Mouse (Mus musculus): ENCODE data around the gene Pcnx.
A peak's percentile ranks its signal among the peaks of the same experiment; 100 is the strongest.

The Pcnx gene

GRCm38 (mm10) chr12:81855031-81855430 lies 4.8 kb upstream of the Pcnx start:
- DNase-seq: no peak

GRCm38 (mm10) chr12:81856696-81857095 lies 3.1 kb upstream of the Pcnx start:
- DNase-seq: no peak

- no peak for DNase-seq
Measured at GRCm38 (mm10) chr12:81857251-81857650, 2.6 kb upstream of the Pcnx start.

- no peak for DNase-seq
Measured at GRCm38 (mm10) chr12:81857978-81858569, 1.7 kb upstream of the Pcnx start.

GRCm38 (mm10) chr12:81860308-81861181 lies 722 bp downstream of the Pcnx start:
- peak; percentile 71 for DNase-seq

GRCm38 (mm10) chr12:81861199-81862085 lies 1.6 kb downstream of the Pcnx start:
- peak; percentile 54 for DNase-seq

GRCm38 (mm10) chr12:81862351-81862802 lies 2.6 kb downstream of the Pcnx start:
- peak; percentile 26 for DNase-seq

GRCm38 (mm10) chr12:81863949-81864348 lies 4.1 kb downstream of the Pcnx start:
- no peak for DNase-seq

- no peak for DNase-seq
Measured at GRCm38 (mm10) chr12:81865183-81865582, 5.4 kb downstream of the Pcnx start.

- DNase-seq: no peak
Measured at GRCm38 (mm10) chr12:81867316-81867715, 7.5 kb downstream of the Pcnx start.

GRCm38 (mm10) chr12:81869205-81869940 lies 9.6 kb downstream of the Pcnx start:
- DNase-seq: no peak

- DNase-seq: no peak
Measured at GRCm38 (mm10) chr12:81873345-81873744, 13.5 kb downstream of the Pcnx start.

GRCm38 (mm10) chr12:81880161-81880560 lies 20.3 kb downstream of the Pcnx start:
- no peak for DNase-seq

GRCm38 (mm10) chr12:81883255-81884106 lies 23.7 kb downstream of the Pcnx start:
- no peak for DNase-seq

- no peak for DNase-seq
Measured at GRCm38 (mm10) chr12:81884107-81884398, 24.2 kb downstream of the Pcnx start.

- no peak for DNase-seq
Measured at GRCm38 (mm10) chr12:81884983-81885382, 25.2 kb downstream of the Pcnx start.

- DNase-seq: no peak
Measured at GRCm38 (mm10) chr12:81885982-81886381, 26.2 kb downstream of the Pcnx start.

GRCm38 (mm10) chr12:81888954-81889353 lies 29.1 kb downstream of the Pcnx start:
- no peak for DNase-seq

GRCm38 (mm10) chr12:81891946-81892345 lies 32.1 kb downstream of the Pcnx start:
- DNase-seq: no peak

- no peak for DNase-seq
Measured at GRCm38 (mm10) chr12:81894311-81894710, 34.5 kb downstream of the Pcnx start.

- DNase-seq: no peak
Measured at GRCm38 (mm10) chr12:81895986-81896385, 36.2 kb downstream of the Pcnx start.

GRCm38 (mm10) chr12:81904456-81904855 lies 44.6 kb downstream of the Pcnx start:
- DNase-seq: no peak

All from retina, postnatal 1 day (tissue).